Mouse (Mus musculus): ENCODE measurements around the gene Galns. TPM values are rescaled to one million over a fixed set of nuclear protein-coding genes. Genes with fewer than 3 reads are reported as not detected.

The Galns gene
- polyA plus RNA-seq (2016; fragmentation: Nextera tagmentation; extraction: Ambion mirVana): 4.6 and 5.2 TPM in 2 replicates

- peaks cover 17% of the 10 kb centered on the region for H3K36me3 ChIP-seq (replicated peaks)
- H3K4me3 ChIP-seq: peak within 1 kb of the TSS; percentile 82
- H3K27me3 ChIP-seq (replicated peaks; ENCODE audit: low read depth, poor library complexity, severe bottlenecking): no peaks in the 10 kb centered on the region
- peaks cover 35% of the 10 kb centered on the region for H3K4me1 ChIP-seq
- H3K27ac ChIP-seq (replicated peaks): peak within 1 kb of the TSS; percentile 87
- DNase-seq (ENCODE audit: low spot score): peak; percentile 98
- under 1% methylated on average over 57 of the region's 57 CpGs for WGBS
- no peaks in the 10 kb centered on the region for H3K9me3 ChIP-seq
Measured at GRCm38 (mm10) chr8:122611295-122612133, at the start of gene Galns, which contains the start of gene Trappc2l. Gene Galns (minus strand): TSS chr8:122611463. Gene Trappc2l (plus strand): TSS chr8:122611640.

DNA sequence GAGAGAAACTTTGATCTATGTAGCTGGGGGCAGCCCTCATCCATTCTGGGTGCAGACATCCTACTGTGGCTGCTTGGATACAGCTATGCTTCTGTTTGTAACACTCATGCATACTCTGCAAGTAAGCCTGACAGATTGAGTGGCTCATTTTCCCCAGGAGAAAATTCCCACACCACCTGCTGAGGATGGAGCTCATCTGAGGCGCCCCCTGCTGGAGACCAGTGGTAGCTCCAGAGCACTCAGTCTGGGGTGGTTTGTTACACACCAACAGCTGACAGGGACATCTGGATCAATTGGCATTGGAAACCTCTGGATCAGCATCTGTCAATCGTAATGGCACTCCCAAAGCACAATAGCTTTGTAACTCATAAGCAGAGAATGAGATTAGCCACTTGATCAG lies 48.8 kb upstream of the Galns start:
- H3K36me3 ChIP-seq (replicated peaks): no peaks in the 10 kb centered on the region
- H3K4me3 ChIP-seq: no peak overlapping the region; the same call in 1 of the 2 replicates
- no peak for DNase-seq (ENCODE audit: low spot score)
- peaks cover 82% of the 10 kb centered on the region for H3K4me1 ChIP-seq
- H3K27me3 ChIP-seq (replicated peaks; ENCODE audit: low read depth, poor library complexity, severe bottlenecking): peaks cover 33% of the 10 kb centered on the region
- 70% methylated on average over 2 of the region's 2 CpGs for WGBS
- H3K27ac ChIP-seq (replicated peaks): peak overlapping the region; percentile 85
- no peaks in the 10 kb centered on the region for H3K9me3 ChIP-seq

- DNase-seq (ENCODE audit: low spot score): peak; percentile 64
- H3K4me1 ChIP-seq: peaks cover 81% of the 10 kb centered on the region
- H3K4me3 ChIP-seq: peak overlapping the region; percentile 37
- H3K27ac ChIP-seq (replicated peaks): peak overlapping the region; percentile 85
- H3K36me3 ChIP-seq (replicated peaks): no peaks in the 10 kb centered on the region
- WGBS: 39% methylated on average over 9 of the region's 9 CpGs
- no peaks in the 10 kb centered on the region for H3K9me3 ChIP-seq
- H3K27me3 ChIP-seq (replicated peaks; ENCODE audit: low read depth, poor library complexity, severe bottlenecking): peaks cover 31% of the 10 kb centered on the region
Measured at GRCm38 (mm10) chr8:122658807-122659160, 47.5 kb upstream of the Galns start.

DNA sequence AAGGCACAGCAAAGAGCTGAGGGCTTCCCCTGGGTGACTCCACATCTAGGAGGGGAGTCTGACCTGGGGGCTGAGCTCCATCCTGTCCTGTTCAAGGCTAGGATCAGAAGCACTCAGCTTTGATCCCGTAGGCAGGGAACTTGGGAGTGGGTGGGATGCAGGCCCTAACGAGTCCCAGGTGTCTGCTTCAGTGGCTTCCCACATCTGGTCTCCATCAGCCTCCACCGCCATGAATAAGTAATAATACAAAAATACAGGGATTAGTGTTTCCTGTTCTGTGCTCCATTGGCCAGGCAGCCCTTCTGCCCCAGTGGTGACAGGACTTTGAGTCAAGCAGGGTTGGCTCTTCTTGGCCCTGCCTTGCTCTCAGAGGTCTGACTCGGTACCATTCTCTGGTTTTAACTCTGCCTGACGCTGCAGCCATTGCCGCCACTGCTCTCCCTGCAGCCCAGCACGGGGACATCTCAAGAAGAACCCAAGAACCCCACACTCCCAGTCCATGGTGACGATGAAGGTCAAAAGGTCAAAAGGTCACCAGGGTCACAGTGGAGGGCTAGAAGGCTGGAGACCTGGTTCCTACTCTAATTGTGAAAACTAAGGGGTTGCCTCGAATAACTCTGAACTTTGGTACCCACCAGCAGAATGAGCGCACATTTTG lies 47.0 kb upstream of the Galns start:
- peak; percentile 87 for DNase-seq (ENCODE audit: low spot score)

GRCm38 (mm10) chr8:122656056-122656999 lies 45.1 kb upstream of the Galns start:
- peaks cover 28% of the 10 kb centered on the region for H3K27me3 ChIP-seq (replicated peaks; ENCODE audit: low read depth, poor library complexity, severe bottlenecking)
- no peaks in the 10 kb centered on the region for H3K36me3 ChIP-seq (replicated peaks)
- no peak for DNase-seq (ENCODE audit: low spot score)
- H3K27ac ChIP-seq (replicated peaks): no peak overlapping the region; the same call in 1 of the 2 replicates
- H3K4me3 ChIP-seq: no peak overlapping the region
- H3K9me3 ChIP-seq: no peaks in the 10 kb centered on the region
- H3K4me1 ChIP-seq: peaks cover 84% of the 10 kb centered on the region
- 87% methylated on average over 13 of the region's 13 CpGs for WGBS

More for the DNA sequence above, 47.0 kb upstream of the Galns start:
- 33% methylated on average over 10 of the region's 10 CpGs for WGBS
- Histone ChIP-seq H3K4me3 (peak overlapping the region; percentile 37), H3K4me1 (peaks cover 81% of the 10 kb centered on the region), H3K9me3 (no peaks in the 10 kb centered on the region), H3K27me3 (replicated peaks; ENCODE audit: low read depth, poor library complexity, severe bottlenecking) (peaks cover 27% of the 10 kb centered on the region), H3K27ac (replicated peaks) (peak overlapping the region; percentile 85), H3K36me3 (replicated peaks) (no peaks in the 10 kb centered on the region)

DNA sequence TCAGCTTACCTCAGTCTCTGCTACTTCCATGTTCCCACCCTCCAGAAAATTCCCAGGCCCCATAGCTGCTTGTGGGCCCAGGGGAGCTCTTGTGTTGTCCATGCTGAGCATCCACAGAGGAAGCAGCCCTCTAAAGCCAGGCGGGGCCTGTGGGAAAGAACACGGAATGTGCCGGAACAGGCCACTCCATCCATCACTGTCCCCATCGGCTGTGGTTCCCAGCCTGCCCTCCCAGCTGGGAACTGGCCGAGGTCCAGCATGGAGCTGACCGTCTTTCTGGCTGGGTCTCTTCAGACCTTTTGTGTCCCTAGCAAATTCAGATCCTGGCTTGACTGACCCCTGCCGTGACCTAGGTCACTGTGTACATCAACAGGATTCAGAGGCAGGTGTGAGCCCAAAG lies 43.5 kb upstream of the Galns start:
- Histone ChIP-seq H3K27me3 (replicated peaks; ENCODE audit: low read depth, poor library complexity, severe bottlenecking) (peaks cover 43% of the 10 kb centered on the region), H3K9me3 (no peaks in the 10 kb centered on the region), H3K36me3 (replicated peaks) (no peaks in the 10 kb centered on the region), H3K4me3 (no peak overlapping the region), H3K27ac (replicated peaks) (peak overlapping the region; percentile 30), H3K4me1 (peaks cover 86% of the 10 kb centered on the region)
- no peak for DNase-seq (ENCODE audit: low spot score)
- WGBS: 70% methylated on average over 7 of the region's 7 CpGs

- 79% methylated on average over 6 of the region's 6 CpGs for WGBS
- Histone ChIP-seq H3K9me3 (no peaks in the 10 kb centered on the region), H3K27me3 (replicated peaks; ENCODE audit: low read depth, poor library complexity, severe bottlenecking) (peaks cover 56% of the 10 kb centered on the region), H3K27ac (replicated peaks) (peak overlapping the region; percentile 1; the same call in 1 of the 2 replicates), H3K36me3 (replicated peaks) (no peaks in the 10 kb centered on the region; the same call in 1 of the 2 replicates), H3K4me1 (peaks cover 86% of the 10 kb centered on the region), H3K4me3 (no peak overlapping the region)
- no peak for DNase-seq (ENCODE audit: low spot score)
Measured at GRCm38 (mm10) chr8:122652643-122653042, 41.4 kb upstream of the Galns start.

DNA sequence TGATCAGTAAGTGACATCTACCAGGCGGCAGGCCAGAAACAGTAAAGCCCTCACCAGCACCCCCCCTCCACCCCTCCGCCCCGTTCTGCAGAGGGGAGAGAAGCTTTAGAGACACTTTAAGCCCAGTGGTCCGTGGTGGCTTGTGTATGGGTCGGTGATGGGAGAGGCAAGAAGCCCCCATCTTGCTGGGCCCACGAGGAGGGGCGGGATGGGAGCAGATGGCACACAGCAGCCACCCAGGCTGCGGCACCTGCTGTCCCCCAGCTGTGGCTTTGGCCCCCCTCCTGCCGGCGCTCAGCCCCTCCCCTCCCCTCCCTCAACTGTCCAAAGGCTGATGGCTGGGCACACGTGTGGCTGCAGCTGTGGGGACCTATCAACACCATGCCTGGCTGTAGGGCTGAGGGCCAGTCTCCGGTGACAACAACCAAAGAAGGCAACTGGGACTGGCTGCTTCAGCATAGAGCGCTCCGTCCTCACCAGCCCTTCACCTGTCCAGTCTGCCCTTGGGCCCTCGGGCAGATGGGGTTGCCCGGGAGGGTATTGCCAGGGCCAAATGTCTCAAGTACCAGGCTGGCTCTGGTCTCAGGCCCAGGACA lies 40.2 kb upstream of the Galns start:
- Histone ChIP-seq H3K4me3 (no peak overlapping the region), H3K4me1 (peaks cover 79% of the 10 kb centered on the region), H3K27ac (replicated peaks) (peak overlapping the region; percentile 27; the same call in 1 of the 2 replicates), H3K27me3 (replicated peaks; ENCODE audit: low read depth, poor library complexity, severe bottlenecking) (peaks cover 59% of the 10 kb centered on the region), H3K9me3 (no peaks in the 10 kb centered on the region), H3K36me3 (replicated peaks) (no peaks in the 10 kb centered on the region; the same call in 1 of the 2 replicates)
- WGBS: 79% methylated on average over 16 of the region's 16 CpGs
- DNase-seq (ENCODE audit: low spot score): no peak

DNA sequence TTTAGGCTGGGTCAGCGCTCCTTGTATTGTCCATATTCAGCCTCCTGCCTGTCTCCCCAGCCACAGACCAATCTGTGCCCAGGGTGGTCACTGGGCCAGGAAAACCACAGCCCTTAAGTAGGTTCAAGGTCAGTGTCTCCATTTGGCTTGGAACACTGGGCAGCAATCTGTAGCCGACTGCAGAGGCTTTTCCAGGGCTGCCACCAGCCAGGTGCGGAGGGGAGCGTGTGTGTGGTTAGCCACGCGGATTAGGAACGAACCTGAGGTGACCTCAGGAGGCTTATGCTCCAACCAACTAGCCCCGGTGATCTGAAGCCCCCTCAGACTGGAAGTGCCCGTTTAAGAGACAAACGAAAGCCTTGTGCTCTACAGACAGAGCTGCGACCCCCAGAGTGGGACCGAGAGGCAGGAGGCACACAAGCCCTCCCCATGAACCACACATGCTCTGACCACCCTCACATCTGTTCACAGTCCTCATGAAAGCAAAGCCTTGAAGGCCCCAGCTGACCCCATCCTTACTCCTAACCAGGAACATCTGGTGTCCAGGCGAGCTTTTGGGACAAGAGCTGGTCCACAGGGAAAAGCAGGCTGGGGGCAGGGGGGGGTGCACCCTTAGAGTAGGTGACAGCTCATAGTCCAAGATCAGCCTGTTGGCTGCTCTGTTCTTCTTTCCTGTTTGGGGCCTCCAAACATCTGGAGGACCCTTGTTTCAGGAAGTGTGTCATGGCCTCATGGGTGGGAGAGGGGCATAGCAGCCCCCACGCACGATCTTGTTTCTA lies 37.1 kb upstream of the Galns start:
- Histone ChIP-seq H3K27ac (replicated peaks) (peak overlapping the region; percentile 65), H3K4me3 (no peak overlapping the region; the same call in 1 of the 2 replicates), H3K4me1 (peaks cover 64% of the 10 kb centered on the region), H3K9me3 (no peaks in the 10 kb centered on the region), H3K36me3 (replicated peaks) (no peaks in the 10 kb centered on the region; the same call in 1 of the 2 replicates), H3K27me3 (replicated peaks; ENCODE audit: low read depth, poor library complexity, severe bottlenecking) (peaks cover 62% of the 10 kb centered on the region)
- WGBS: 45% methylated on average over 15 of the region's 15 CpGs
- peak; percentile 56 for DNase-seq (ENCODE audit: low spot score)

GRCm38 (mm10) chr8:122646337-122646736 lies 35.1 kb upstream of the Galns start:
- WGBS: 89% methylated on average over 16 of the region's 16 CpGs

More at GRCm38 (mm10) chr8:122646337-122646736, 35.1 kb upstream of the Galns start:
- Histone ChIP-seq H3K27ac (replicated peaks) (no peak overlapping the region), H3K27me3 (replicated peaks; ENCODE audit: low read depth, poor library complexity, severe bottlenecking) (peaks cover 57% of the 10 kb centered on the region), H3K36me3 (replicated peaks) (no peaks in the 10 kb centered on the region; the same call in 1 of the 2 replicates), H3K4me1 (peaks cover 56% of the 10 kb centered on the region), H3K4me3 (no peak overlapping the region), H3K9me3 (no peaks in the 10 kb centered on the region)
- no peak for DNase-seq (ENCODE audit: low spot score)

All from embryonic facial prominence, embryonic 10.5 days (tissue).